Mouse (Mus musculus): Measurements from ENCODE around the gene Tssk3. TPM values are rescaled to one million over a fixed set of nuclear protein-coding genes. Genes with fewer than 3 reads are reported as not detected.
"Not testable (repeated sequence)": the region's sequence is repeated elsewhere in the genome, so short reads cannot be mapped to it uniquely, and the experiment has no call there.

Gene Tssk3
- polyA plus RNA-seq, 1 experiment from 2014 or later: not detected

- WGBS: 89% methylated on average over 11 of the region's 11 CpGs
- no peaks in the 10 kb centered on the region for H3K4me1 ChIP-seq (ENCODE audit: insufficient read depth, low read length)
- H3K36me3 ChIP-seq (ENCODE audit: insufficient read depth, low read length): peaks cover 58% of the 10 kb centered on the region
- H3K9me3 ChIP-seq (ENCODE audit: low read length): no peaks in the 10 kb centered on the region
- H3K9ac ChIP-seq (replicated peaks; ENCODE audit: low read length): no peak overlapping the region
- ATAC-seq (ENCODE audit: low FRiP score, low TSS enrichment): no peak
- no peak overlapping the region for H3K27ac ChIP-seq (ENCODE audit: low read length)
- H3K4me3 ChIP-seq (ENCODE audit: low read length): no peak overlapping the region
- H3K4me2 ChIP-seq (replicated peaks; ENCODE audit: low read depth, low read length): no peak overlapping the region
- H3K27me3 ChIP-seq (ENCODE audit: insufficient read depth, low read length): no peaks in the 10 kb centered on the region
Observed at GRCm38 (mm10) chr4:129476047-129476446, 14.8 kb downstream of the Tssk3 start.

GRCm38 (mm10) chr4:129464286-129464815, 26.5 kb downstream of the Tssk3 start:
- Histone ChIP-seq H3K9ac (replicated peaks; ENCODE audit: low read length) (no peak overlapping the region), H3K27ac (ENCODE audit: low read length) (no peak overlapping the region), H3K9me3 (ENCODE audit: low read length) (no peaks in the 10 kb centered on the region), H3K4me3 (ENCODE audit: low read length) (no peak overlapping the region), H3K27me3 (ENCODE audit: insufficient read depth, low read length) (no peaks in the 10 kb centered on the region), H3K4me1 (ENCODE audit: insufficient read depth, low read length) (peaks cover 14% of the 10 kb centered on the region), H3K4me2 (replicated peaks; ENCODE audit: low read depth, low read length) (no peak overlapping the region), H3K36me3 (ENCODE audit: insufficient read depth, low read length) (peaks cover 41% of the 10 kb centered on the region)
- 72% methylated on average over 4 of the region's 4 CpGs for WGBS
- ATAC-seq (ENCODE audit: low FRiP score, low TSS enrichment): no peak

- Histone ChIP-seq H3K27me3 (ENCODE audit: insufficient read depth, low read length) (no peaks in the 10 kb centered on the region), H3K9ac (replicated peaks; ENCODE audit: low read length) (no peak overlapping the region), H3K4me2 (replicated peaks; ENCODE audit: low read depth, low read length) (no peak overlapping the region), H3K27ac (ENCODE audit: low read length) (no peak overlapping the region), H3K36me3 (ENCODE audit: insufficient read depth, low read length) (peaks cover 33% of the 10 kb centered on the region), H3K4me1 (ENCODE audit: insufficient read depth, low read length) (peaks cover 14% of the 10 kb centered on the region), H3K9me3 (ENCODE audit: low read length) (no peaks in the 10 kb centered on the region), H3K4me3 (ENCODE audit: low read length) (no peak overlapping the region)
- WGBS: 84% methylated on average over 24 of the region's 24 CpGs
- ATAC-seq (ENCODE audit: low FRiP score, low TSS enrichment): no peak
Observed at GRCm38 (mm10) chr4:129463097-129464059, 27.4 kb downstream of the Tssk3 start.

GRCm38 (mm10) chr4:129462118-129462517, 28.7 kb downstream of the Tssk3 start:
- H3K27ac ChIP-seq (ENCODE audit: low read length): peak overlapping the region; percentile 78

GRCm38 (mm10) chr4:129461183-129461960, 29.4 kb downstream of the Tssk3 start, which contains the start of gene Bsdc1:
Gene Bsdc1 (plus strand): TSS chr4:129461581.
- peak within 1 kb of the TSS; percentile 90 for H3K27ac ChIP-seq (ENCODE audit: low read length)
- H3K4me2 ChIP-seq (replicated peaks; ENCODE audit: low read depth, low read length): peak within 1 kb of the TSS; percentile 85
- ATAC-seq (ENCODE audit: low FRiP score, low TSS enrichment): peak; percentile 99
- peaks cover 13% of the 10 kb centered on the region for H3K36me3 ChIP-seq (ENCODE audit: insufficient read depth, low read length)
- H3K4me1 ChIP-seq (ENCODE audit: insufficient read depth, low read length): peaks cover 14% of the 10 kb centered on the region
- no peaks in the 10 kb centered on the region for H3K27me3 ChIP-seq (ENCODE audit: insufficient read depth, low read length)
- H3K9me3 ChIP-seq (ENCODE audit: low read length): no peaks in the 10 kb centered on the region
- under 1% methylated on average over 46 of the region's 46 CpGs for WGBS
- peak within 1 kb of the TSS; percentile 95 for H3K4me3 ChIP-seq (ENCODE audit: low read length)
- peak within 1 kb of the TSS; percentile 82 for H3K9ac ChIP-seq (replicated peaks; ENCODE audit: low read length)

More at GRCm38 (mm10) chr4:129462118-129462517, 28.7 kb downstream of the Tssk3 start:
- 35% methylated on average over 3 of the region's 3 CpGs for WGBS
- H3K4me1 ChIP-seq (ENCODE audit: insufficient read depth, low read length): peaks cover 14% of the 10 kb centered on the region
- H3K9ac ChIP-seq (replicated peaks; ENCODE audit: low read length): peak overlapping the region; percentile 82
- peaks cover 20% of the 10 kb centered on the region for H3K36me3 ChIP-seq (ENCODE audit: insufficient read depth, low read length)
- H3K4me3 ChIP-seq (ENCODE audit: low read length): peak overlapping the region; percentile 95
- no peaks in the 10 kb centered on the region for H3K27me3 ChIP-seq (ENCODE audit: insufficient read depth, low read length)
- ATAC-seq (ENCODE audit: low FRiP score, low TSS enrichment): no peak
- H3K4me2 ChIP-seq (replicated peaks; ENCODE audit: low read depth, low read length): peak overlapping the region; percentile 85
- no peaks in the 10 kb centered on the region for H3K9me3 ChIP-seq (ENCODE audit: low read length)

- H3K9ac ChIP-seq (replicated peaks; ENCODE audit: low read length): peak overlapping the region; percentile 72
- ATAC-seq (ENCODE audit: low FRiP score, low TSS enrichment): peak; percentile 29; the same call in 1 of the 2 replicates
Observed at GRCm38 (mm10) chr4:129460827-129461182, 30.0 kb downstream of the Tssk3 start.

GRCm38 (mm10) chr4:129459726-129460125, 31.1 kb downstream of the Tssk3 start:
- Histone ChIP-seq H3K4me2 (replicated peaks; ENCODE audit: low read depth, low read length) (no peak overlapping the region), H3K9ac (replicated peaks; ENCODE audit: low read length) (peak overlapping the region; percentile 10; the same call in 1 of the 2 replicates), H3K4me1 (ENCODE audit: insufficient read depth, low read length) (peaks cover 14% of the 10 kb centered on the region), H3K27ac (ENCODE audit: low read length) (no peak overlapping the region), H3K27me3 (ENCODE audit: insufficient read depth, low read length) (no peaks in the 10 kb centered on the region), H3K9me3 (ENCODE audit: low read length) (no peaks in the 10 kb centered on the region), H3K4me3 (ENCODE audit: low read length) (no peak overlapping the region), H3K36me3 (ENCODE audit: insufficient read depth, low read length) (no peaks in the 10 kb centered on the region)
- no peak for ATAC-seq (ENCODE audit: low FRiP score, low TSS enrichment)
- 75% methylated on average over 3 of the region's 3 CpGs for WGBS

More at GRCm38 (mm10) chr4:129460827-129461182, 30.0 kb downstream of the Tssk3 start:
- H3K4me2 ChIP-seq (replicated peaks; ENCODE audit: low read depth, low read length): peak overlapping the region; percentile 57
- 0% methylated on average over 4 of the region's 4 CpGs for WGBS
- no peaks in the 10 kb centered on the region for H3K27me3 ChIP-seq (ENCODE audit: insufficient read depth, low read length)
- peaks cover 8% of the 10 kb centered on the region for H3K36me3 ChIP-seq (ENCODE audit: insufficient read depth, low read length)
- peak overlapping the region; percentile 95 for H3K4me3 ChIP-seq (ENCODE audit: low read length)
- peak overlapping the region; percentile 90 for H3K27ac ChIP-seq (ENCODE audit: low read length)
- H3K4me1 ChIP-seq (ENCODE audit: insufficient read depth, low read length): peaks cover 14% of the 10 kb centered on the region
- H3K9me3 ChIP-seq (ENCODE audit: low read length): no peaks in the 10 kb centered on the region

GRCm38 (mm10) chr4:129457311-129457710, 33.5 kb downstream of the Tssk3 start:
- H3K36me3 ChIP-seq (ENCODE audit: insufficient read depth, low read length); ATAC-seq (ENCODE audit: low FRiP score, low TSS enrichment): not testable (repeated sequence)
- 82% methylated on average over 2 of the region's 2 CpGs for WGBS

GRCm38 (mm10) chr4:129456126-129456525, 34.7 kb downstream of the Tssk3 start:
- H3K4me3 ChIP-seq (ENCODE audit: low read length): no peak overlapping the region
- no peaks in the 10 kb centered on the region for H3K9me3 ChIP-seq (ENCODE audit: low read length)
- no peak overlapping the region for H3K27ac ChIP-seq (ENCODE audit: low read length)
- no peaks in the 10 kb centered on the region for H3K36me3 ChIP-seq (ENCODE audit: insufficient read depth, low read length)
- H3K4me2 ChIP-seq (replicated peaks; ENCODE audit: low read depth, low read length): no peak overlapping the region
- ATAC-seq (ENCODE audit: low FRiP score, low TSS enrichment): no peak
- WGBS: 64% methylated on average over 5 of the region's 5 CpGs
- H3K9ac ChIP-seq (replicated peaks; ENCODE audit: low read length): no peak overlapping the region
- no peaks in the 10 kb centered on the region for H3K27me3 ChIP-seq (ENCODE audit: insufficient read depth, low read length)
- 0 out of 2 replicates have a peak, but pooled peaks cover 2% of the 10 kb centered on the region for H3K4me1 ChIP-seq (ENCODE audit: insufficient read depth, low read length)

More at GRCm38 (mm10) chr4:129457311-129457710, 33.5 kb downstream of the Tssk3 start:
- not testable (repeated sequence) for H3K9me3 ChIP-seq (ENCODE audit: low read length); H3K4me3 ChIP-seq (ENCODE audit: low read length); H3K4me1 ChIP-seq (ENCODE audit: insufficient read depth, low read length); H3K9ac ChIP-seq (replicated peaks; ENCODE audit: low read length); H3K4me2 ChIP-seq (replicated peaks; ENCODE audit: low read depth, low read length); H3K27me3 ChIP-seq (ENCODE audit: insufficient read depth, low read length); H3K27ac ChIP-seq (ENCODE audit: low read length)

Data from kidney, embryonic 16.5 days (tissue).